Mouse (Mus musculus) ES-Bruce4 (cell line): ENCODE results near the gene Cutal. TPM values are rescaled to one million over a fixed set of nuclear protein-coding genes. Genes with fewer than 3 reads are reported as not detected.

Experiments used
- H3K27ac ChIP-seq: 2 replicates; pipeline ENCODE4 v1.5.1; 2012; ENCODE audit warnings: low read length, inconsistent platforms; ENCODE audit not compliant: insufficient read depth
- H3K27me3 ChIP-seq: 2 replicates; pipeline ENCODE4 v1.6.1; 2012; ENCODE audit warnings: mild to moderate bottlenecking, low read length, inconsistent platforms; ENCODE audit not compliant: control insufficient read depth, poor library complexity, insufficient read depth, severe bottlenecking
- H3K36me3 ChIP-seq: 2 replicates; pipeline ENCODE4 v1.6.1; 2012; ENCODE audit warnings: inconsistent platforms, mild to moderate bottlenecking, low read length, moderate library complexity; ENCODE audit not compliant: control insufficient read depth, poor library complexity, insufficient read depth, severe bottlenecking
- H3K4me1 ChIP-seq: one replicate; pipeline ENCODE4 v1.8.1; 2011; ENCODE audit warnings: low read length; ENCODE audit not compliant: control insufficient read depth, insufficient read depth
- H3K4me3 ChIP-seq: 2 replicates; pipeline ENCODE4 v1.5.1; 2011; ENCODE audit warnings: low read depth, mild to moderate bottlenecking, low read length
- H3K9ac ChIP-seq: 2 replicates; pipeline ENCODE4 v1.6.1; 2012; ENCODE audit warnings: low read depth, mild to moderate bottlenecking, inconsistent platforms; ENCODE audit not compliant: poor library complexity, severe bottlenecking
- H3K9me3 ChIP-seq: replicated peaks from 2 replicates; pipeline ENCODE4 v1.6.1; 2012; ENCODE audit warnings: mild to moderate bottlenecking, low read length, inconsistent platforms; ENCODE audit not compliant: control insufficient read depth, poor library complexity, insufficient read depth, severe bottlenecking
- CTCF ChIP-seq: IDR thresholded peaks from one replicate; pipeline ENCODE4 v1.8.1; 2011; ENCODE audit warnings: low read depth, low read length
- EP300 ChIP-seq: IDR thresholded peaks from 2 replicates; pipeline ENCODE4 v1.6.1; 2011; ENCODE audit warnings: low read depth, low read length; ENCODE audit not compliant: insufficient read depth
- POLR2A ChIP-seq: IDR thresholded peaks from one replicate; pipeline ENCODE4 v1.8.1; 2011; ENCODE audit warnings: low read length; ENCODE audit not compliant: insufficient read depth
- polyA plus RNA-seq: library from polyadenylated mRNA; stranded (reverse); fragments of >200 nt; gene quantifications from 2 replicates; pipeline ENCODE4 v1.2.4, GENCODE M21; 2011; ENCODE audit warnings: low read depth; ENCODE audit not compliant: missing spikeins, insufficient read depth, insufficient read length

Cutal gene
- polyA plus RNA-seq, 1 experiment, result 1.9 TPM

GRCm38 (mm10) chr2:34855265-34855664 is 18.9 kb upstream of the Cutal start:
- H3K27ac ChIP-seq, result no peak overlapping the region
- H3K4me3 ChIP-seq, result no peak overlapping the region
- TF ChIP-seq POLR2A, result no peak
- TF ChIP-seq CTCF, result peak; percentile 44
- H3K36me3 ChIP-seq, result peaks cover 71% of the 10 kb centered on the region
- H3K9ac ChIP-seq, result no peak overlapping the region
- no peaks in the 10 kb centered on the region for H3K4me1 ChIP-seq
- no peaks in the 10 kb centered on the region for H3K9me3 ChIP-seq
- no peaks in the 10 kb centered on the region for H3K27me3 ChIP-seq

- TF ChIP-seq CTCF, result no peak
- TF ChIP-seq EP300, result no peak
- no peak for TF ChIP-seq POLR2A
- H3K4me3 ChIP-seq, result no peak overlapping the region
- H3K4me1 ChIP-seq, result no peaks in the 10 kb centered on the region
- H3K9ac ChIP-seq, result no peak overlapping the region
- H3K36me3 ChIP-seq, result peaks cover 73% of the 10 kb centered on the region
- no peaks in the 10 kb centered on the region for H3K9me3 ChIP-seq
- H3K27me3 ChIP-seq, result no peaks in the 10 kb centered on the region
- H3K27ac ChIP-seq, result no peak overlapping the region
Observed at GRCm38 (mm10) chr2:34857728-34858127, 16.5 kb upstream of the Cutal start.

- H3K4me3 ChIP-seq, result peak overlapping the region; percentile 63
- H3K9me3 ChIP-seq, result no peaks in the 10 kb centered on the region
- peaks cover 16% of the 10 kb centered on the region for H3K36me3 ChIP-seq
- H3K27ac ChIP-seq, result no peak overlapping the region
- no peaks in the 10 kb centered on the region for H3K4me1 ChIP-seq
- TF ChIP-seq CTCF (no peak), POLR2A (no peak), EP300 (no peak)
- H3K27me3 ChIP-seq, result no peaks in the 10 kb centered on the region
- peak overlapping the region; percentile 62 for H3K9ac ChIP-seq
Observed at GRCm38 (mm10) chr2:34869680-34870079, 4.5 kb upstream of the Cutal start.

- TF ChIP-seq EP300, result no peak
- peak; percentile 88 for TF ChIP-seq POLR2A
- Histone ChIP-seq H3K9me3 (no peaks in the 10 kb centered on the region), H3K9ac (peak overlapping the region; percentile 60), H3K4me1 (no peaks in the 10 kb centered on the region), H3K27me3 (no peaks in the 10 kb centered on the region), H3K36me3 (peaks cover 5% of the 10 kb centered on the region), H3K27ac (peak overlapping the region; percentile 59; the same call in 1 of the 2 replicates), H3K4me3 (peak overlapping the region; percentile 94)
Observed at GRCm38 (mm10) chr2:34870520-34871474, 3.4 kb upstream of the Cutal start.

- H3K4me3 ChIP-seq, result peak within 1 kb of the TSS; percentile 59
- no peaks in the 10 kb centered on the region for H3K27me3 ChIP-seq
- H3K27ac ChIP-seq, result no peak within 1 kb of the TSS
- no peaks in the 10 kb centered on the region for H3K36me3 ChIP-seq
- no peaks in the 10 kb centered on the region for H3K9me3 ChIP-seq
- peak within 1 kb of the TSS; percentile 67 for H3K9ac ChIP-seq
- TF ChIP-seq EP300 (no peak), POLR2A (no peak), CTCF (no peak)
- H3K4me1 ChIP-seq, result no peaks in the 10 kb centered on the region
Observed at GRCm38 (mm10) chr2:34874816-34875345, 685 bp downstream of the Cutal start, which contains the start of gene Psmd5. TSS of gene Psmd5 (minus strand) at chr2:34874968.

- Histone ChIP-seq H3K4me1 (no peaks in the 10 kb centered on the region), H3K4me3 (no peak overlapping the region), H3K36me3 (no peaks in the 10 kb centered on the region), H3K9ac (no peak overlapping the region), H3K9me3 (no peaks in the 10 kb centered on the region), H3K27ac (no peak overlapping the region), H3K27me3 (no peaks in the 10 kb centered on the region)
- TF ChIP-seq CTCF, result no peak
- no peak for TF ChIP-seq EP300
- TF ChIP-seq POLR2A, result no peak
Observed at GRCm38 (mm10) chr2:34880054-34880453, 5.9 kb downstream of the Cutal start.
